Mouse (Mus musculus) adrenal gland, adult 8-10 months (tissue): ENCODE data around the gene Herpud2. TPM values are rescaled to one million over a fixed set of nuclear protein-coding genes. Genes with fewer than 3 reads are reported as not detected.
"Not testable (repeated sequence)": the region's sequence is repeated elsewhere in the genome, so short reads cannot be mapped to it uniquely, and the experiment has no call there.

Experiments used
- DNase-seq: peaks from one replicate; pipeline ENCODE4 v3.0.0; 2022
- total RNA-seq, 4 experiments: library from RNA; stranded (reverse); gene quantifications; 2 replicates each; pipeline ENCODE4 v1.2.4; 2022

The Herpud2 gene
- total RNA-seq, 4 experiments from 2014 or later = 48.3 to 54.6 (median 52.4) TPM

DNA sequence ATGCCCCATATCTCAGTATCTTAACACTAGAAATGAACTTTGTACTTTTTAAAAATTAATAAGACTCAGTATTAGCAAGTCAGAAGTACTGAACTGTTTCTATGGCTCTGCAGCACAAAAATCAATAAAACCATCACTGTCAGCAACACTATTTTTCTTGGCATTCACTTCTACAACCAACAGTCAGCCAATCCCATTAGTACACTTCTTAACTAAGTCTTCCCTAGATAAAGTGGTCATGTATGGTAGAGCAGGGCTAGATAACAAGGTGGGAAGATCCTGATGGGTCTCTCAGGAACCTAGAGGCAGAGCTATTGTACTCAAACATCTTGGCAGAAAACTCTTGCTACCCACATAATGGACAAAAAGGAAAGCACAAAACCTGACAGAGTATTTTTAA is 7.7 kb downstream of the Herpud2 start:
- no peak for DNase-seq

DNA sequence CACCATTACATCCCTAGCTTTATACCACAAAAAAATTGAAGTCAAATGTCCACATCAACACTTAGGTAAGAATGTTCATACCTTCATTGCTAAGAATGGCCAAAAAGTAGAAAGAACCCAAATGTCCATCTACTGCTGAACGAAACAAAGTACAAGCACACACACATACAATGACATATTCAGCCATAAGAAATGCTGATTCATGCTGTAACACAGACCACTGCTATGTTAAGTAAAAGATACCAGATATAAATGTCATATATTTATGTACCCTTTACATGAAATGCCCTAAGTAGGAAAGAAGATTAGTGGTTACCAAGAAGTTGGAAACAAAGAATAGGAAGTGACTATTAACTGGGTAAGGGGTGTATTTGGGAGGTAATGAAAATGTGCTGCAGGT is 8.6 kb downstream of the Herpud2 start:
- DNase-seq = no peak

DNA sequence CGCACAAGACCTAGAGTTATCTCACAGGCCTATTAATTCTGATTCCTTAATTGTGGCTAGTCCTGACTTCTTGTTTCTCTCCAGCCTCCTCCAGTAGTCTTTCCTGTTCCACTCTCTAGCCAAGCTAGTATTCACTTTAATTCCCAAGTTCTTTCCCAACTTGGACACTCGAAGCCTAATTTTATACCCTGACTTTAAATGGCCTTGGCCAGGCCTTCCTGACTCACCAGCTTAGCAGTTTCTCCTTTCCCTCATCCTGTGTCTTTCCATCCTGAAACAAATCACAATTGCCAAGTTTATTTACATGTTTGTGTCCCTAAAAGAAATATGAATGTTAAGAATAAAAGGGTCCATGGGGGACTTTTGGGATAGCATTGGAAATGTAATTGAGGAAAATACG is 9.6 kb downstream of the Herpud2 start:
- DNase-seq = peak; percentile 13

DNA sequence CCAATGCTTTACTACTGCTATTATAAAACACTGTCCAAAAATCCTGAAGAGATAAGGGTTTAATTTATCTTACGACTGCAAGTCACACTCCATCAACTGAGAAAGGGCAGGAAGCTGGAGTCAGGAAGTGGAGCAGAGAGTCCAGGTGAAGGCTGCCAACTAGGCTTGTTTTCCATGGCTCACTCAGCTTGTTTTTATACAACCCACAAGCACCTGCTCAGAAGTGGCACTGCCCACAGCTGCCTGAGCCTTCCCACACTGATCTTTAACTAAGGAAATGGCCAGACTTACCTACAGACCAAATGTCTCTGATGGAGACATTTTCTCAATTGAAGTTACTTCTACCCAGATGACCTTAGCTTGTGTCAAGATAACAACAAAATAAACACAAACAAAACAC is 11.3 kb downstream of the Herpud2 start:
- no peak for DNase-seq

DNA sequence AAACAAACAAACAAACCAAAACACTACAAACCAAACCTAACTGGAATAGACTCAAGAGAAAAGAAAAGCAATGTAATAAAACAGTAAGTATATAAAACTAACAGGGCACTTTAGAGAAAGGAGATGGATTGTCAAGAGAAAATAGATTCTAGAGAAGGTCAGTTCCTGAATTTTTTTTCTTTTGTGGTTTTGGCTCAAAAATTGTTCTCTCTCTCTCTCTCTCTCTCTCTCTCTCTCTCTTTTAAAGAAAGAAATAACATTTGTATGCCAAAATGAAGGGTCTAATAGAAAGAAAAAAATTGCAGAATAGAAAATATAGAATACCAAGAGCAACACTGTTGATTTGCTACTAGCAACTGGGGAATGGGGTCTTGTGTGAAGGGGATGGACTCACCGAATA is 12.7 kb downstream of the Herpud2 start:
- no peak for DNase-seq

DNA sequence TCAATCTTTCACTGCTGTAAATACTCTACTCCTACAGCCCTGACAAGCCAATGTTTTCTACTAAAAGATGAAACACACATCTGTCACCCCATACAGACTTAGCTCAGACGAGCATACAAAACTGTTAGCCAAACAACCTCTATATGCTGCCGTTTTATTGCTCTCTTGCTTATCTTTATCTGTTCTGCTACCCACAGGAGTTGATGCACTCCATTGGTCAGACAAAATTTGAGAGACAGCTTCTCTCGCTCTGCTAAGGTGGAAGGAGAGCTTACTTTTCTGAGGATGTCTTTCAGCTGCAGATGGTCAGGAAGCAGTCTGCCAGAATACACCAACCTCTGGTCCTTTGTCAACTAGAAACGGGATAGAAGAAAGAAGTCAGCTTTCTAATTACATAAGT is 18.7 kb downstream of the Herpud2 start:
- no peak for DNase-seq

DNA sequence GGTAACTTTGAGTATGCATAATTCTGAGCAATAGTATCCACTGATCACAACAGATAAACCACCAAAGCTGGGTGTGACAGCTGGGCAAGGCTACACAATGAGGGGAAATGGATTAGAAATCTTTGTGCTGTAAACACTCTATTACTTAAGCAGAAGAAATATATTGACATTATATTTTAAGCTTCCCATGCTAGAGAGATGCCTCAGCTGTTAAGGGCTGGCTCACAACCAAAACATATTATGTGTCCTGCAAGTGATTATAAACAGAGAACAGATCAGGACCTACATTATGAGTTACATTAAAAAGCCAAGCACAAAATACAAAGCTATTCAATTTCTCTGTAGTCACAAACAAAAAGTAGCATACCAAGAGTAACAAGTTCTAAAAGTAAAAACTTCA is 19.4 kb downstream of the Herpud2 start:
- no peak for DNase-seq

DNA sequence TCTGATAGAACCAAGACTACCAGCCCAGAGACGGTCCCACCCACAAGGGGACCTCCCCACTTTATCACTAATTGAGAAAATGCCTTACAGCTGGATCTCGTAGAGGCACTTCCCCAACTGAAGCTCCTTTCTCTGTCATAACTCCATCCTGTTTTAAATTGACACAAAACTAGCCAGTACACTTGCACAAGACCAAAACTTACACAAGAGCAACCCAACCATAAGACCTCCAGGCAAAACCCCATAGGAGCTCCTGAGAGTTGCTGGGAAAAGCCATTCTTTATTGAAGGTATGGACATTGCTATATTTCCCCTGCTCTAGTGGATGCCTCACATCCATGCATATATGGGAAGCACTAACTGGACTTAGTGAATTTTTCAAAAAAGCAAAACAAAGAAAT is 27.6 kb downstream of the Herpud2 start:
- no peak for DNase-seq

DNA sequence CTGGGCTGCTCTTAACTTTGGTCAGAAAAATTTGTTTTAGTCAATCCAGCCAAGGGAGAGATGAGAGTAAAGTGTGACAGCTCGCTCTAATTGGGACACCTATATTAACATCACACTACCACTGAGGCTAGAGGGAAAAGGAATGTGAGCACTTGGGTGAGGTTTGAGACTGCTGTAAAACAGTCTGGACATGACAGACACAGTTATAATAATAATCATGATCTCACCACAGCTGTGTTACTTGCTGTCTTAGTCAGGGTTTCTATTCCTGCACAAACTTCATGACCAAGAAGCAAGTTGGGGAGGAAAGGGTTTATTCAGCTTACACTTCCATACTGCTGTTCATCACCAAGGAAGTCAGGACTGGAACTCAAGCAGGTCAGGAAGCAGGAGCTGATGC is 28.0 kb downstream of the Herpud2 start:
- not testable (repeated sequence) for DNase-seq

DNA sequence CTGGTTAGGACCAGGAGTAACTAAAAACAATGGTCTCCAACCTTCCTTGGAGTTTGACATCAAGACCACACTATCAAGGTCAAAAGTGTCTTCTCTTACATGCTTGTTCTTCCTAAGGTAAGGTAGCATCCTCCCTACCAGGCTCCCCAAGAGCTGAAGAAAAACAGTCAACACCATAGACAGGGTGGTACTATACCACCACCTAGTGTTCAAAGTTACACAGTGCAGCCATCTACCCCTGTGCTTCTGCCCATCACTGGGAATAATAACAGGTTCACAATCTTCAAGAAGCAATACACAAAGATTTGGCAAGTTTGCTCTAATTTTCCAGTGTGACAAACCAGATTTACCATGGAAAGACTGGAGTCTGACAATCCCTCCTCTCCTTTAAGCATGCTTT is 47.0 kb downstream of the Herpud2 start:
- peak; percentile 6 for DNase-seq

DNA sequence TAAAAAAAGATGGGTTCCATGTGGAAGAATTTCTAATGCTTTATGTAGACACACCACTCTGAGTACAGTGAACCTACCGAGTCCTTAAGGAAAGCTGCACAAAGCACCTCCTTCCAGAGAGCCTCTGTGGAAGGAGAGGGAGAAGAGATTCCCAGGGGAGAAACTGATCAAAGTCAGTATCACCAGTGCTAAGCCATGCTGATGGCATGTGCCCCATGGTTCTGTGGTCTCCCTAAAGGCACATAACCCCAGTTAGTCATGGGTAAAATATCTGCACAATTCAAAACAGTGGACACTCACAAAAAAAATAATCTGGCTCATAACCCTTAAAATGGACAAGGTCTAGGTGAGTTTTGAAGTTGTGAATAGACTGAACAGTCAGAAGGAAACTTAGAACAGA is 48.7 kb downstream of the Herpud2 start:
- no peak for DNase-seq

DNA sequence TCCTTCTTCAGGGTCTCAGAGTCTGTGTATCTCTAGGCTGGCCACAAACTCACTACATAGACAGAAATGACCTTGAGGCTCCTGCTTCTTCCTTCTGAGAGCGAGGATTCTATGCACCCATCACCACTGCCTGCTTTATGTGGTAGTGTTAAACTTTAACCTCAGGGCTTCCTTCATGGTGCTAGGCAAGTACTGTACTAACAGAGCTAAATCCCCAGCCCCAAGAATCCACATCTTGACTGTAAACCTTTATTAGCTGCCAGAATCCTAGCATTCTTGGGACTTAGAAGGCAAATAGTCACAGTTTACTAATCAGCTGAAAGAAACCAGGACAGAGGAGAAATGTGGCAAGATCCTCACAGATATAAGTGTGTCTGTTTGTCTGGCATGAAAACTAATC is 60.8 kb downstream of the Herpud2 start:
- DNase-seq = no peak

DNA sequence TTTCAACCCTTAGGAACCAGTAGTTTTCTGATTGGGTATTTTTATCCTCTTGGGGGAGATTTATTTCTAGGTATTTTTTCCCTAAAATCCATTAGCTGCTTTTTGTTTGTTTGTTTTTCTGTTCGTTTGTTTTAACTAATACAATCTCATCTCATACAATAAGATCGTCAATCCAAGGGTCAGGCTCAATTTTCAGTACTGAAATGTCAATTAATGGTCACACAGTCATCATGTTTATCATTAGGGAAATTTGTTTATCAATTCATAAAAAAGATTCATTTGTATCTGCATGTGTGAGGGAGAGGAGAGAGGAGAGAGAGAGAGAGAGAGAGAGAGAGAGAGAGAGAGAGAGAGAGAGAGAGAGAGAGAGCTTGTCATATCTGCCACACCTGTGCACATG is 62.5 kb downstream of the Herpud2 start, which contains the start of gene Gm10181:
TSS of gene Gm10181 (plus strand) at position 301 of the 400 bp plus-strand sequence.
- DNase-seq = no peak

DNA sequence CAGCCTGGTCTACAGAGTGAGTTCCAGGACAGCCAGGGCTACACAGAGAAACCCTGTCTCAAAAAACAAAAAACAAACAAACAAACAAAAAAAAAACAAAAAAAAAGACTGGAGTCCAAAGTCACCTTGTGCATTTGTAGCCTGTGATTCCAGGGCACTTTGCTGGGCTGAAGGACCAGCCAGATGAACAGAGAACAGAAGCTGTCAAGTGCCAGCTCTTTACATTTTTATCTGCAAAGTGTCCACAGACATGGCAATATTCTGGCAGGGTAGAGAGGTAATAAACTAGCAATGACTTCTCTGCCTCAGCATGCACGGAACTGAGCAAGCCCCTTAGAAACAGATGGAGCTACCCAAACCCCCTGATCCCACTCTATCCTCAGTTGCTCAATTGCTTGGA is 75.1 kb downstream of the Herpud2 start:
- DNase-seq = no peak

DNA sequence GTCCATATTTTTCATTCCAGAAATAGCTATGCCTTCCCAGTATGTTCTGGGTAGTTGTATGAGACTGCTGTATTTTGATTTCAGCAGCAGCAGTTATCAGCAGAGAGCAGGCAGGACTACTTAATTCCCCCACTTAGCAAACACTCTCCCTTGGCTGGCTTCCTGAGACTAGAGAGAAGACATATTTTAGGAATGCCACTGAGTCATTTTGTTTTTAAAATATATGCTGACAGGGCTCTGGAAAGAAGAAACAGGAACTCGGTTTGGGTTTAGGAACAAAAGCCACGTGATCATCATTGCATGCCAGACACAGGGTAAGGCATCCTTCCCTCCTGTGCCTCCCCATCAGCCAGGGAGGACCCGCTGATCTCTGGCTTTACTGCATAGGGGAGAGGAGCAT is 75.6 kb downstream of the Herpud2 start:
- DNase-seq = no peak

DNA sequence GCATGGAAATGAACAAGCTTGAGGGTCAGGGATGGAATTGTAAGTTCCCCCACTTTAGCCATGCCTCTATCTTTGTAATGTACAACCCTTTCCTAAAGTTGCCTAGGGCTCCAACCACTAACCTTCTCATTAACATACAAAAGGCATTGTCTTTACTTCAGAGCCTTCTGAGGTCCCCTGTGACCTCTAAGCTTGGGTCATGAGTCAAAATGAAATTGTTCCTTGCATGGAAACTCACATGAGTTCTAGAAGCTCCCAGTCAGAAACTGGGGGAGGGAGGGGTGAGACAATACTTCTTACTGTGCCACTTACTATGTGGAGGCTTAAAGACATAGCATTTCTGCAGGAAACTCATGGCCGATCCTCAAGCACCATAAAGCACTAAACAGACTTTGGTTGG is 79.0 kb downstream of the Herpud2 start:
- no peak for DNase-seq

DNA sequence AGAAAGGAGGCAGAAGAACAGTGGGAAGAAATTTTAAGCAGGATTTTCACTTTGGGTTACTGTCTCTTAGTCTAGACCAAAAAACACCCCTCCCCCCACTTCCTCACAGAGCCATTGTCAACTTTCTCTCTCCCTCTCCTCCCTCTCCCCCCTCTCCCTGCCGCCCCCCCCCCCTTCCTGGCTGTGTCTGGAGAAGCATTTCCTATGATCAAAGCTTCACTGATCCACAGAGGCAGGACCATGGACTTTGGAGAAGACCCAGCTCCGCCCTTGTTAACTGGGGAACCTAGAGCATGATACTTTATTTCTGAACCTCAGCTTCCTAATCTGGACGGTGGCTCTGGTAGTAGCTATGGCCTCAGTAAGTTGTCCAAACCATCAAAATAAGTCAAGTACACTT is 92.9 kb downstream of the Herpud2 start:
- DNase-seq = no peak

Other genes starting within 250 kb of the Herpud2 start
- not detected for gene Gm10181, start 62.4 kb downstream of the Herpud2 start, total RNA-seq
- gene Sept7, start 100.6 kb upstream of the Herpud2 start, total RNA-seq = 100 to 1,000 TPM in 3 of 4 experiments, 10 to 100 TPM in 1; 98.7 to 122 (median 118) TPM